Mouse (Mus musculus) erythroblast, embryonic 14.5 days (primary cell): Measurements from ENCODE around the gene Klhdc1. TPM values are rescaled to one million over a fixed set of nuclear protein-coding genes. Genes with fewer than 3 reads are reported as not detected.

Source experiments
- H3K27me3 ChIP-seq: 2 replicates; pipeline ENCODE4 v1.6.1; 2012; ENCODE audit warnings: inconsistent platforms; ENCODE audit not compliant: control insufficient read depth
- H3K36me3 ChIP-seq: 2 replicates; pipeline ENCODE4 v1.6.1; 2012; ENCODE audit warnings: mild to moderate bottlenecking, inconsistent platforms; ENCODE audit not compliant: control insufficient read depth
- H3K4me1 ChIP-seq: 2 replicates; pipeline ENCODE4 v1.6.1; 2012; ENCODE audit warnings: inconsistent platforms; ENCODE audit not compliant: control insufficient read depth
- H3K4me3 ChIP-seq: replicated peaks from 2 replicates; pipeline ENCODE3; 2012; ENCODE audit warnings: moderate library complexity, mild to moderate bottlenecking, inconsistent platforms
- H3K9me3 ChIP-seq: 2 replicates; pipeline ENCODE4 v1.6.1; 2012; ENCODE audit warnings: low read length, inconsistent platforms, mixed read lengths; ENCODE audit not compliant: control insufficient read depth
- GATA1 ChIP-seq: IDR thresholded peaks from 2 replicates; pipeline ENCODE4 v1.6.1; 2012; ENCODE audit warnings: low read length, inconsistent platforms, mixed read lengths
- TAL1 ChIP-seq: IDR thresholded peaks from 3 replicates; pipeline ENCODE4 v1.6.1; 2012; ENCODE audit warnings: low read length, inconsistent platforms, mixed read lengths
- polyA plus RNA-seq: library from polyadenylated mRNA; stranded (reverse); fragments of >175 nt; gene quantifications from 2 replicates; pipeline ENCODE4 v1.2.3, GENCODE M21; 2012

Gene Klhdc1
- polyA plus RNA-seq, 1 experiment, result not detected

DNA sequence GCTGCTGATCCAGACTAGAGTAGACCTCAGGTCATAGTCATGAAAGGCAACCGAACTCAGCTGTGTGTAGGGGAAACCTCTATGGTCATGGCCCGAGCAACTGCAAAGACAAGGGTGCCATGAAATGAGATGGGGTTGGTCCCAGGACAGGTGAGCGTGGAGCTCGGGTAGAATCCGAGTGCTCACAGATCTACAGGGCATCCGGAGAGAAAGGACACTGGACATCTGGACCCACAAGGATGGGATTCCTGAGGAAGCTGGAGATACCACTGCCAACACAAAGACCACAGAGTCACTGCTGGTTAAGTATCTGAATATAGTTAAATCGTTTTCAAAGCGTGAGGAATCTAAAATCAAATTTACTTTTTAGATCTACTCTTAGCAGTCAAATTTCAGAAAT is 33.6 kb upstream of the Klhdc1 start:
- no peaks in the 10 kb centered on the region for H3K4me1 ChIP-seq
- no peaks in the 10 kb centered on the region for H3K9me3 ChIP-seq
- peaks cover 91% of the 10 kb centered on the region for H3K36me3 ChIP-seq
- H3K4me3 ChIP-seq, result no peak overlapping the region
- TF ChIP-seq GATA1, result no peak
- no peak for TF ChIP-seq TAL1
- no peaks in the 10 kb centered on the region for H3K27me3 ChIP-seq

DNA sequence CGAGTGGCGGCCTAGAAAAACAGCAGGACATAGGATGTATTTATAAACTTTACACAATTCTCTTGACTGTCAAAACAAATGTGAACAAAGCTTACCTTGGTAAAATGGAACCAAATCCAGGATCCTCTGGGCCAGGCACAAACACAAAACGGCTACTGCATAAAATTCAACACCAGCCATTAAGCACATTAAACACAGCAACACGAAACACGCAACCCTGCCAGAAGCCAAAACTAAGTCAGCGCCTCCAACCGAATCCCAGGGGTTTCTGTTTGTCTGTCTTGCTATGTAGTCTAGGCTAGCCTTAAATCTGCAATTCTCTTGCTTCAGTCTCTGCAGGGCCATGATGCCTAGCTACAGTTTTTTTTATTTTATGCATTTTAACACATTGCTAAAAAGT is 33.0 kb upstream of the Klhdc1 start:
- Histone ChIP-seq H3K4me1 (no peaks in the 10 kb centered on the region), H3K27me3 (no peaks in the 10 kb centered on the region), H3K9me3 (no peaks in the 10 kb centered on the region), H3K36me3 (peaks cover 90% of the 10 kb centered on the region), H3K4me3 (no peak overlapping the region)
- TF ChIP-seq GATA1 (no peak), TAL1 (no peak)

DNA sequence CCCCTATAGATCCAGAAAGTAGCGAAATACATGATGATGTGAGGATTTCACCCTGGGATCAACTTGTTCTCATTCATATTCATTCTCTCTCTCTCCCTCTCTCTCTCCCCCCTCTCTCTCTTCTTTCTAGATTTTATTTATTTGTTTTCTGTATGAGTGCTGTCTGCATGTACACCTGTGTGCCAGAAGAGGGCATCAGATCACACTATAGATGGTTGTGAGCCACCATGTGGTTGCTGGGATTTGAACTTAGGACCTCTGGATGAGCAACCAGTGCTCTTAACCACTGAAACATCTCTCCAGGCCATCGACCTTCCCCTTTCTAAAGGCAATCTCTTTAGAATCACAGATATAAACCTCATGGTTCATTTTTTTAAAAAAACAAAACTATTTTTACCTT is 32.5 kb upstream of the Klhdc1 start:
- H3K4me3 ChIP-seq, result no peak overlapping the region
- H3K4me1 ChIP-seq, result no peaks in the 10 kb centered on the region
- TF ChIP-seq GATA1 (no peak), TAL1 (no peak)
- H3K27me3 ChIP-seq, result no peaks in the 10 kb centered on the region
- no peaks in the 10 kb centered on the region for H3K9me3 ChIP-seq
- peaks cover 89% of the 10 kb centered on the region for H3K36me3 ChIP-seq

DNA sequence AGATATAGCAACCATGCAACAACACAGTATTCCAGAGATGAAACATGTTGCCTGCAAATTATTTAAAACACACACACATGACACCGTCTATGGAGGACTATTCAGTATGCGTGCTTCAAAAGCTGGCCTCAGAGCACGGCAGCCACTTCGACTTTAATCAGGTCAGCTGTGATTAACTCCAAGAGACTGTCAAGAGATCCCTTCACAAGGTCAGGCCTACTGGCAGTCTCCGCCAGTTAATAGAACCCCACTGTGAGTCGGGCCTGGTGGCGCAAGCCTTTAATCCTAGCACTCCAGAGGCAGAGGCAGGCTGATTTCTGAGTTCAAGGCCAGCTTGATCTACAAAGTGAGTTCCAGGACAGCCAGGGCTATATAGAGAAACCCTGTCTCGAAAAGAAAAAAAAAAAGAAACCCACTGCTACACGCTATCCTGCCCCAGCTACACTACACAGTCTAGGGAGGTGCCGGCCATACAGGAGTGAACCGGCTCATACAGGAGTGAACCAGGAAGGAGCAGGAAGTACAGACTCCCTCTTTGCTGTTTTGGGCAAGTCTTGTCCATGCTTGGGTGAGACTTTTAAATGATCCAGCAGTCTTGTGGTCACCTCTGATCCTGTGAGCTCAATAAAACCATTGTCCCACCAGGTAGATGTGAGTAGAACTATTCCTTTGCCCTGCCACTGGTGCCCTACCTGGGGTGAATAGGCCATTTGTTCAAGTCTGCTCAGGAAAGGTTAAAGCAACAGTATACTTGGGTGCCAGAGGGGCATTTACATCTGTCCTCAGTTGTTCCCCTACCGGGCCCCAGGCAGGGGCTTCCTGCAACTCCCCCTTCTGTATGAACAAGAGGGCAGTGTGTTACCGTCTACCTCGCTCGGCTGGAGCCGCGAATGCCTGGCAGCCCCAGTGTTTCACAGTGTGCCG is 30.7 kb upstream of the Klhdc1 start:
- H3K4me3 ChIP-seq, result no peak overlapping the region
- TF ChIP-seq GATA1, result no peak
- TF ChIP-seq TAL1, result no peak
- H3K27me3 ChIP-seq, result no peaks in the 10 kb centered on the region
- no peaks in the 10 kb centered on the region for H3K9me3 ChIP-seq
- peaks cover 96% of the 10 kb centered on the region for H3K36me3 ChIP-seq
- H3K4me1 ChIP-seq, result no peaks in the 10 kb centered on the region

DNA sequence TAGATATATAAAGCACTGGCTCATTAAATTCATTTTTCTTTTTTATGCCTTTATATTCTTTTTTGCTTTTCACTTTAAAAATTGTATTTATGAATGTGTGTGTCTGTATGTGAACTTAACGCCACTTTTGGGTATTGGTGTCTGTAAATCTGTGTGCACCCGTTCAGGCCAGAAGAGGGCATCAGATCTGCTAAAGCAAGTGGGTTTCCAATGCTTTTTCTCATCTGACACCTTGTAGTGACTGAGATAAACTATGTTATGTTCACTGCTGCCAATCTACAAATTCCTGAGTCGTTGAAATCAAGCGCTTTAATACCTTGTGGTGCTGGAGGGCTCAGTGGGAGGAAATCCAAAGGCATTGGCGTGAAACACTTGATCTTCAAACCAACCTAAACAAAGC is 29.9 kb upstream of the Klhdc1 start:
- Histone ChIP-seq H3K4me1 (no peaks in the 10 kb centered on the region), H3K36me3 (peaks cover 96% of the 10 kb centered on the region), H3K9me3 (no peaks in the 10 kb centered on the region), H3K27me3 (no peaks in the 10 kb centered on the region), H3K4me3 (no peak overlapping the region)
- TF ChIP-seq TAL1 (no peak), GATA1 (no peak)

DNA sequence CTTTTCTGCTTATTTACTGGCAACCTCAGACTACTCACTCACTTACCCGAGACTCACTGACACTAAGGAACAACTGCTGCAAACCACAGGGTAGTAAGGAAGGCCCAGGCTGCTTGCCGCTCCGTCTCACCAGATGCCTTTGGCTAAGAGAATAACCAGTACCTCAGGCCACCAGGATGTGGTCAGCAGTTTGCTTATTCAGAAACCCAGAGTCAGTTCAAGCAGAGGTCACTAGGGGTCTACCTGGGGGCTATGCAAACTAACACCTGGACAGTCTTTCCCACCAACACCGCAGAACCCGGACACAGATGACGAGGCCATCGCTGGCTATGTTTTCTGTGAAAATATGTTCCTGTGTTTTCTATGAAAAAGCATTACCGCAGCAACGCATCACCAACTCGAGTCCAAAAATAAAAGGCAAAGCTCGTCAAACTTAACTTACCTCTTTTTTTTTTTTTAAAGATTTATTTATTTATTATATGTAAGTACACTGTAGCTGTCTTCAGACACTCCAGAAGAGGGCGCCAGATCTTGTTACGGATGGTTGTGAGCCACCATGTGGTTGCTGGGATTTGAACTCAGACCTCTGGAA is 27.7 kb upstream of the Klhdc1 start:
- TF ChIP-seq GATA1, result no peak
- no peak for TF ChIP-seq TAL1
- Histone ChIP-seq H3K27me3 (no peaks in the 10 kb centered on the region), H3K4me1 (no peaks in the 10 kb centered on the region), H3K9me3 (no peaks in the 10 kb centered on the region), H3K4me3 (no peak overlapping the region), H3K36me3 (peaks cover 95% of the 10 kb centered on the region)

DNA sequence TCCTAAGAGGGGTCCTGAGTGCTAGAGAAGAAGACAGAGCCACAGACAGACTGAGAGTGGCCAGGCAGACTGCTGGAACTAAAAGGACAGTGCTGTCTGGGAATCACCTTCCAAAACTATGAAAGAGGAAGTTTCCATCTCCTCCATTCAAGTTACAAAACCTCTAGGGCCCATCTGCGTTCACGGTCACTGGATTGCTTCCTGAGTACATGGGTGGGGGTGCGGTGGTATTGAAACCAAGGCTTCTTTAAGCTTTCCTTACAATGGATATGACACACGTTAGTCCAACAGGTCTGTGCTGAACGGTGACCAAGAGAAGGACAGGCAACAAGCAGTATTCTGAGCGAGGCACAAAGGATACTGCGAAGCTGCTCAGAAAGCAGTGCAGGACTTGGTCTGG is 26.6 kb upstream of the Klhdc1 start:
- Histone ChIP-seq H3K4me1 (no peaks in the 10 kb centered on the region), H3K4me3 (no peak overlapping the region), H3K27me3 (no peaks in the 10 kb centered on the region), H3K36me3 (peaks cover 97% of the 10 kb centered on the region), H3K9me3 (no peaks in the 10 kb centered on the region)
- TF ChIP-seq TAL1, result no peak
- no peak for TF ChIP-seq GATA1

DNA sequence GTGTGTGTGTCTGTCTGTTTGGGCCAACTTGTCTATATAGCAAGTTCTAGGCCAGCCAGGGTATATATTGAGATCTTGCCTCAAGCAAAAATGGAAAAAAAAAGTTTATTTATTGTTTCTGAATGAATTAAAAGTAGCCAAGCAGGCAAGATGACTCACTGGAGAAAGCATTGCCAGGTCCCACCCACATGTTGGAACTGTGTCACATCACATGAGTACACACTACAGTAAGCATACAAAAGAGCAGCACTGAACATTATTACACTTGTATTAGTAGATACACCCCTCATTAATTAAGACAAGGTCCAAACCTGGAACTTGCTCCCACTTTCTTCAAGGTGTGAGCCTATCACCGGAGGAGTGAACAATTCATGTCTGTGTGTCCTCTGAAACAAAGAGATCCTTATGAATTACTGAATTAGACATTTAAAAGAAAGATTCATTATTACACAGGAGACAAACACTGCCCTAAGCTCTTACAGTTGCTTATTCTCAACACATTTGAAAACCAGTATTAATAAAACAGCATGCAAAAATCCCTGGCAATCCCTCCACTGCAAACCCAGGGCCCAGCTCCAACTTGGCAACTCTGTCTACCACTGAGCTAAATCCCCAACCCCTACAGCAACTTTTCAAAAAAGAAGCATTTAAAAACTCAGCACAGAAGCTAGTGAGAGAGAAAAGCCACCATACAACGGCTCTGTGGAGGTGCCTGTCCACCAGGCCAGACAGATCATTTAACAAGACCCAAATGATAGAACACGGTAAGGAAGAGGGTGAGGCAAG is 25.8 kb upstream of the Klhdc1 start:
- Histone ChIP-seq H3K4me3 (no peak overlapping the region), H3K36me3 (peaks cover 97% of the 10 kb centered on the region), H3K9me3 (no peaks in the 10 kb centered on the region), H3K27me3 (no peaks in the 10 kb centered on the region), H3K4me1 (no peaks in the 10 kb centered on the region)
- TF ChIP-seq TAL1 (no peak), GATA1 (no peak)

DNA sequence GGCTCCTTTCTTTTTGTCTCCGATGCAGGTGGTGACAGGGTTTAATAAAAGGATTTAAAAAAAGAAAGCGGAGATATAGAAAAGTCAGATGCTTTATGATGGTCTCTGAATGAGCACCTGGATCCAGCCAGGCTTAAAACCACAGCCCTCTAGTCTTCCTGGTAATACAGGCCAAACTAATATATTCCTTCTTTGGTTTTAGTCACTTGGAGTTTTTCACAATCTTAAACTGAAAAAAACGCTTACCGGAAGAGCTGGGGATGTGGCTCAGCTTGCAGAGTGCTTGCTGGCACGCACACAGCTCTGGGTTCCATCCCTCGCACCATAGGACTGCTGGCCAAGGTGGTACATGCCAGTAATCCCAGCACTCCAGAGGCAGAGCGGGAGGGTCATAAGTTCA is 24.4 kb upstream of the Klhdc1 start:
- TF ChIP-seq TAL1 (no peak), GATA1 (no peak)
- H3K9me3 ChIP-seq, result no peaks in the 10 kb centered on the region
- H3K27me3 ChIP-seq, result no peaks in the 10 kb centered on the region
- H3K4me3 ChIP-seq, result no peak overlapping the region
- H3K36me3 ChIP-seq, result peaks cover 95% of the 10 kb centered on the region
- H3K4me1 ChIP-seq, result no peaks in the 10 kb centered on the region; the same call in 1 of the 2 replicates
